Mouse (Mus musculus): Measurements from ENCODE around the gene Prss53. TPM values are rescaled to one million over a fixed set of nuclear protein-coding genes. Genes with fewer than 3 reads are reported as not detected.

Gene Prss53
- polyA plus RNA-seq, 1 experiment from 2014 or later: 0.56 TPM

DNA sequence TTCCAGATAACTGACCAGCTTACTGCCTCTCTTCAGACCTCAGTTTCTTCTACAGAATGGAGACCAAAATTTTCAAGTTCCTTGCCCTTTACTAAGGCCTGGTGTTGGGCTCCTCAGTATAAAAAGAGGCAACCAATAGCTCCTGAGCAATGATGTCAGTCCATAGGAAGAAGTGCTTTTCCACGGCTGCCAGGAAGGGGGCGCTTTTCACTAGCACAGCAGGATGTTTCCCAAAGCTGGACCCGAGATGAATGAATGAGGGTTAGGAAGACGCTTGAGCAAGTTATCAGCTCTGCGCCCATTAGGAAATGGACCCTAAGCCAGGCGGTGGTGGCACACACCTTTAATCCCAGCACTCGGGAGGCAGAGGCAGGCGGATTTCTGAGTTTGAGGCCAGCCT, 30.7 kb upstream of the Prss53 start:
- peak; percentile 81 for DNase-seq (ENCODE audit: low spot score)
- 58% methylated on average over 8 of the region's 8 CpGs for WGBS

DNA sequence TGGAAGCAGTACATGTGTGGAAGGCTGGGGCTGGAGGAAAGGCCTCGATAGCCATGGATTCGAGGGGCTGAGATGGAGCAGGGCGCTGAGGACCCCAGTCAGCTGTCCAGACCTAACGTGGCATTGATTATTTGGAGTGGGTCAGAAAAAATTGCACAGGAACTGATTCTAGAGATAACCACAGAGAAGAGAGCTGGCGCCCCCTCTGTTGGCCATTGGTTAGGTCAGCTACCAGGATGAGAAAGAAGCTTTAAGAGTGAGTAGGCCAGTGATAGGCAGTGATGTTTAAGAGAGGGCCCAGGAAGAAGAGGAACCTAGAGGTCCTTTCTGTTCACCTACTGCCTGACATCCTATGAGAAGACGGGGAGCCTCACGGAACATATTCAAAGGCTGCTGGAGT, 28.5 kb upstream of the Prss53 start:
- DNase-seq (ENCODE audit: low spot score) (no peak), ATAC-seq (no peak)
- TF ChIP-seq EP300 (IDR thresholded peaks at IDR 0.05) (no peak), CTCF (IDR thresholded peaks at IDR 0.05) (peak; percentile 60)
- H3K4me3 ChIP-seq (ENCODE audit: low read depth, low read length): no peak overlapping the region
- H3K4me2 ChIP-seq (replicated peaks; ENCODE audit: low read depth, low read length): no peak overlapping the region
- peaks cover 19% of the 10 kb centered on the region; the same call in 1 of the 2 replicates for H3K36me3 ChIP-seq (ENCODE audit: insufficient read depth, low read length)
- peaks cover 4% of the 10 kb centered on the region; the same call in 1 of the 2 replicates for H3K4me1 ChIP-seq (ENCODE audit: insufficient read depth, low read depth, low read length)
- WGBS: 70% methylated on average over 7 of the region's 7 CpGs
- H3K27me3 ChIP-seq (replicated peaks; ENCODE audit: insufficient read depth, low read length): no peaks in the 10 kb centered on the region
- H3K9me3 ChIP-seq (ENCODE audit: low read length): no peaks in the 10 kb centered on the region
- H3K9ac ChIP-seq (replicated peaks; ENCODE audit: low read depth): no peak overlapping the region
- H3K27ac ChIP-seq (ENCODE audit: low read length): no peak overlapping the region

More for the DNA sequence above, 30.7 kb upstream of the Prss53 start:
- Histone ChIP-seq H3K9me3 (ENCODE audit: low read length) (no peaks in the 10 kb centered on the region), H3K27me3 (replicated peaks; ENCODE audit: insufficient read depth, low read length) (no peaks in the 10 kb centered on the region), H3K4me2 (replicated peaks; ENCODE audit: low read depth, low read length) (no peak overlapping the region), H3K4me3 (ENCODE audit: low read depth, low read length) (no peak overlapping the region), H3K36me3 (ENCODE audit: insufficient read depth, low read length) (peaks cover 19% of the 10 kb centered on the region; the same call in 1 of the 2 replicates), H3K9ac (replicated peaks; ENCODE audit: low read depth) (no peak overlapping the region), H3K4me1 (ENCODE audit: insufficient read depth, low read depth, low read length) (peaks cover 4% of the 10 kb centered on the region; the same call in 1 of the 2 replicates), H3K27ac (ENCODE audit: low read length) (no peak overlapping the region)
- ATAC-seq: no peak
- TF ChIP-seq CTCF (IDR thresholded peaks at IDR 0.05): peak; percentile 73
- no peak for TF ChIP-seq EP300 (IDR thresholded peaks at IDR 0.05)

DNA sequence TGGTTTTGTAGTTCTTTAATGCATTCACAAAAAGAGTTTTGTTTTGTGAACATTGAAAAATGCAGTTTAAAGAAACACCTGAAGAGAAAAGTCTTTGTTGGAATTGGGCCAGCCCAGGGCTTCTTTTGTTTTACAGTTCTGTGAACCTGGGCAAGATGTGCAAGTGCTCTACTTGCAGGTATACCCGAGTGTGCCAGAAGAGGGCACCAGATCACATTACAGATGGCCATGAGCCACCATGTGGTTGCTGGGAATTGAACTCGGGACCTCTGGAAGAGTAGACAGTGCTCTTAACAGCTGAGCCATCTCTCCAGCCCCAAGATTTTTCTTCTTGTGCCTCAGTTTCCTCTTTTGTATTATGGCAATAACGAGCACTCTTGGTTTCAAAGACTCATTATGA, 27.4 kb upstream of the Prss53 start:
- Histone ChIP-seq H3K9ac (replicated peaks; ENCODE audit: low read depth) (no peak overlapping the region), H3K36me3 (ENCODE audit: insufficient read depth, low read length) (peaks cover 14% of the 10 kb centered on the region; the same call in 1 of the 2 replicates), H3K9me3 (ENCODE audit: low read length) (no peaks in the 10 kb centered on the region), H3K27me3 (replicated peaks; ENCODE audit: insufficient read depth, low read length) (no peaks in the 10 kb centered on the region), H3K4me3 (ENCODE audit: low read depth, low read length) (no peak overlapping the region), H3K27ac (ENCODE audit: low read length) (no peak overlapping the region), H3K4me1 (ENCODE audit: insufficient read depth, low read depth, low read length) (peaks cover 4% of the 10 kb centered on the region; the same call in 1 of the 2 replicates), H3K4me2 (replicated peaks; ENCODE audit: low read depth, low read length) (no peak overlapping the region)
- DNase-seq (ENCODE audit: low spot score): peak; percentile 67
- WGBS: 48% methylated on average over 3 of the region's 3 CpGs
- TF ChIP-seq EP300 (IDR thresholded peaks at IDR 0.05) (no peak), CTCF (IDR thresholded peaks at IDR 0.05) (peak; percentile 72)
- no peak for ATAC-seq

DNA sequence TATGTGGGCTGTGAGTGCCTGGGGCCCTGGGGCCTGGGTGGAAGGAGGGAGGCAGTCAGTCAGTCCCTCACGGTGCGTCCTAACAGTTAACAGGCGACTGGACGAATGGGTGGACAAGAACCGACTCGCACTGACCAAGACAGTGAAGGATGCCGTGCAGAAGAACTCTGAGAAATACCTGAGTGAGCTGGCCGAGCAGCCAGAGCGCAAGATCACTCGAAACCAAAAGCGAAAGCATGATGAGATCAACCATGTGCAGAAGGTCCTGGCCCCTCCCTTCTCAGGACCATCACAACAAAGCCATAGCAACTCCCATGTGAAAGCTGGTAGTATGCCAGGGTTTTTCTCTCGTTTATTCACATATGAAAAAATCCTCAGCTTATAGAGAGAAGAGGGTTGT, 24.5 kb upstream of the Prss53 start:
- no peak overlapping the region for H3K9ac ChIP-seq (replicated peaks; ENCODE audit: low read depth)
- WGBS: 91% methylated on average over 12 of the region's 12 CpGs
- peaks cover 14% of the 10 kb centered on the region; the same call in 1 of the 2 replicates for H3K36me3 ChIP-seq (ENCODE audit: insufficient read depth, low read length)
- H3K9me3 ChIP-seq (ENCODE audit: low read length): no peaks in the 10 kb centered on the region
- DNase-seq (ENCODE audit: low spot score) (no peak), ATAC-seq (no peak)
- H3K4me2 ChIP-seq (replicated peaks; ENCODE audit: low read depth, low read length): no peak overlapping the region
- TF ChIP-seq CTCF (IDR thresholded peaks at IDR 0.05) (no peak), EP300 (IDR thresholded peaks at IDR 0.05) (no peak)
- 0 out of 2 replicates have a peak, but pooled peaks cover 6% of the 10 kb centered on the region for H3K4me1 ChIP-seq (ENCODE audit: insufficient read depth, low read depth, low read length)
- no peak overlapping the region for H3K27ac ChIP-seq (ENCODE audit: low read length)
- no peaks in the 10 kb centered on the region for H3K27me3 ChIP-seq (replicated peaks; ENCODE audit: insufficient read depth, low read length)
- H3K4me3 ChIP-seq (ENCODE audit: low read depth, low read length): no peak overlapping the region

DNA sequence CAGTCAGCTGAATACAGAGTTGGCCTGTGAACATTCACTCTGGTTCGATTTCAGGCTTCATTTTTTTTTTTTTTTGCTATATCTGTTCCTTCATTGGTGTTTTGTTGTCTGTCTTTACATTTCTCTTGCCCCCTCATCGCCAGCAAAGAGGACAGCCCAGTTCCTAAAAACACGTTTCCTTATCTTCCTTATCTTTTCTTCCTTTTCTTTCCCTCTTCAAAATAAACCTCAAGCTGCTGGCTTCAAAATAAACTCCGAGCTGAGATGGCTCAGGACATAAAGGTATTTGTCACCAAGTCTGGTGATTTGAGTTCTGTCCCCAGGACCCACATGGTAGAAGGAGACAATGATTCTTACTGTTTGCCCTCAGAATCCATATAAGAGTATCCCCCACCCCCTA, 22.2 kb upstream of the Prss53 start:
- TF ChIP-seq EP300 (IDR thresholded peaks at IDR 0.05) (no peak), CTCF (IDR thresholded peaks at IDR 0.05) (no peak)
- ATAC-seq: no peak

DNA sequence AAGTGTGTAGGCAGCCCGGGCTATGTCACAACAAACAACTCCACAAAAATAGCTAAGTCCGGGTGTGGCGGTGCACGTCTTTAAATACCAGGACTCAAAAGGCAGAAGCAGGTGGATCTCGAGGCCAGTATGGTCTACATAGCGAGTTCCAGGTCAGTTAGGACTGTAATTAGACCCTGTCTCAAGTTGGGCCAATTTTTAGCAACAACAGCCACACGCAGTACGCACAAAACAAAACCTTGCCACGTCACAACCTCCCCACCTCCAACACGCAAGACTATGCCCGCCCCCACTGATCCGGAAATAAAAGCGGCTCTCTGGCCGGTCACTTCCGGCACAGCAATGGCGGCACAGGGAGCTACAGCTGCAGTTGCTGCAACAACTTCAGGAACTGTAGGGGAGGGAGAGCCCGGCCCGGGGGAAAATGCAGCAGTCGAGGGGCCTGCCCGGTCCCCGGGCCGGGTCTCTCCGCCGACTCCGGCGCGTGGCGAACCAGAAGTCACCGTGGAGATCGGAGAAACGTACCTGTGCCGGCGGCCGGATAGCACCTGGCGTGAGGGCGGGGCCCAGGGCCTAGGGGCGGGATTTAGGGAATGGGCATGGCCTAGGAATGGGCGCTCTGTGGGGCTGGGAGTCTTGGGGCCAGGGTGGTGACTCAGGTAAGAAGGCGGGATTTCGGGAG, 21.6 kb upstream of the Prss53 start, which contains the start of gene Kat8:
Kat8 (plus strand) TSS at position 327 of the 682 bp plus-strand sequence.
- H3K9me3 ChIP-seq (ENCODE audit: low read length): no peaks in the 10 kb centered on the region
- TF ChIP-seq EP300 (IDR thresholded peaks at IDR 0.05) (no peak), CTCF (IDR thresholded peaks at IDR 0.05) (no peak)
- no peaks in the 10 kb centered on the region for H3K27me3 ChIP-seq (replicated peaks; ENCODE audit: insufficient read depth, low read length)
- H3K36me3 ChIP-seq (ENCODE audit: insufficient read depth, low read length): peaks cover 24% of the 10 kb centered on the region
- H3K4me2 ChIP-seq (replicated peaks; ENCODE audit: low read depth, low read length): peak within 1 kb of the TSS; percentile 62
- peak within 1 kb of the TSS; percentile 90 for H3K27ac ChIP-seq (ENCODE audit: low read length)
- H3K4me3 ChIP-seq (ENCODE audit: low read depth, low read length): peak within 1 kb of the TSS; percentile 95
- DNase-seq (ENCODE audit: low spot score) (peak; percentile 97), ATAC-seq (peak; percentile 98)
- H3K9ac ChIP-seq (replicated peaks; ENCODE audit: low read depth): peak within 1 kb of the TSS; percentile 71
- 0 out of 2 replicates have a peak, but pooled peaks cover 6% of the 10 kb centered on the region for H3K4me1 ChIP-seq (ENCODE audit: insufficient read depth, low read depth, low read length)
- under 1% methylated on average over 40 of the region's 40 CpGs for whole genome bisulfite sequencing

More for the DNA sequence above, 22.2 kb upstream of the Prss53 start:
- DNase-seq (ENCODE audit: low spot score): no peak
- Histone ChIP-seq H3K9me3 (ENCODE audit: low read length) (no peaks in the 10 kb centered on the region), H3K9ac (replicated peaks; ENCODE audit: low read depth) (peak overlapping the region; percentile 71; the same call in 1 of the 2 replicates), H3K4me1 (ENCODE audit: insufficient read depth, low read depth, low read length) (0 out of 2 replicates have a peak, but pooled peaks cover 6% of the 10 kb centered on the region), H3K4me2 (replicated peaks; ENCODE audit: low read depth, low read length) (peak overlapping the region; percentile 62), H3K4me3 (ENCODE audit: low read depth, low read length) (peak overlapping the region; percentile 95), H3K36me3 (ENCODE audit: insufficient read depth, low read length) (peaks cover 23% of the 10 kb centered on the region), H3K27ac (ENCODE audit: low read length) (peak overlapping the region; percentile 90; the same call in 1 of the 2 replicates), H3K27me3 (replicated peaks; ENCODE audit: insufficient read depth, low read length) (no peaks in the 10 kb centered on the region)
- 16% methylated on average over 4 of the region's 4 CpGs for WGBS
